Mouse (Mus musculus) embryo, embryonic 11.5 days (tissue): Measurements from ENCODE around the gene Cep295.
"Not testable (repeated sequence)": the region's sequence is repeated elsewhere in the genome, so short reads cannot be mapped to it uniquely, and the experiment has no call there.

ENCODE experiments used
- DNase-seq: peaks from one replicate; pipeline ENCODE4 v3.0.0-alpha.2; 2012; ENCODE audit warnings: low read depth, low spot score

The Cep295 gene

DNA sequence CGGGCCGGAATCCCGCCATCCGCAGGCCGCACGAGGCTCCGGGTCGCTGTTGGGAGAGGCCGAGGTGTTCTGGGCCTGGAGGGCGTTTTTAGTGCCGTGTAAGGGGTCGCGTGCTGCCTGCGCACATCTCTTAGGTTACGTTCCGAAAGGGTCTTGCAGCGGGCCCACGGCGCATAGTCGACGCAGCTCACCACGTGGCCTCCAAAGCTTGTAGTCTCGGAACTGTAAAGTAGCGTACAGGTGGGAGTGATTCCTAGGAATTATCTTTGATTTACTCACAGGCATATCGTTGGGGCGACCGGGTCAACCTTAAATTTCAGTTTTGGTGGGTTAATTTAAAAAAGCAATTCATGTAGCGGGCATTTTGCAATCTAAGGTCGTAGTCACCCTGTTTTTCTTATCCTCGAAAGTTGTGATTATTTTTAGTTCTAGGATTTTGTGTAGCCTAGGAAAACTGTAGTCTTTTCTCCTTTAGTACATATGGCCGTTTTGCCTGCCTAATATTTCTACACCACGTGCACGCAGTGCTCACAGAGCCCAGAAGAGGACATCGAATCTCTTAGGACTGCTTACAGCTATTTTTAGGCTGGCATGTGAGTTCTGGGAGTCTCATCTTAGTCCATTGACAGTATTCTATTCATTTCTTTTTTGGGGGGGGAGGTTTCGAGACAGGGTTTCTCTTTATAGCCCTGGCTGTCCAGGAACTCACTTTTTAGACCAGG lies 51.0 kb downstream of the Cep295 start, which contains the start of gene 4931406C07Rik:
TSS of gene 4931406C07Rik (minus strand) at position 51 of the 722 bp plus-strand sequence.
- no peak for DNase-seq

DNA sequence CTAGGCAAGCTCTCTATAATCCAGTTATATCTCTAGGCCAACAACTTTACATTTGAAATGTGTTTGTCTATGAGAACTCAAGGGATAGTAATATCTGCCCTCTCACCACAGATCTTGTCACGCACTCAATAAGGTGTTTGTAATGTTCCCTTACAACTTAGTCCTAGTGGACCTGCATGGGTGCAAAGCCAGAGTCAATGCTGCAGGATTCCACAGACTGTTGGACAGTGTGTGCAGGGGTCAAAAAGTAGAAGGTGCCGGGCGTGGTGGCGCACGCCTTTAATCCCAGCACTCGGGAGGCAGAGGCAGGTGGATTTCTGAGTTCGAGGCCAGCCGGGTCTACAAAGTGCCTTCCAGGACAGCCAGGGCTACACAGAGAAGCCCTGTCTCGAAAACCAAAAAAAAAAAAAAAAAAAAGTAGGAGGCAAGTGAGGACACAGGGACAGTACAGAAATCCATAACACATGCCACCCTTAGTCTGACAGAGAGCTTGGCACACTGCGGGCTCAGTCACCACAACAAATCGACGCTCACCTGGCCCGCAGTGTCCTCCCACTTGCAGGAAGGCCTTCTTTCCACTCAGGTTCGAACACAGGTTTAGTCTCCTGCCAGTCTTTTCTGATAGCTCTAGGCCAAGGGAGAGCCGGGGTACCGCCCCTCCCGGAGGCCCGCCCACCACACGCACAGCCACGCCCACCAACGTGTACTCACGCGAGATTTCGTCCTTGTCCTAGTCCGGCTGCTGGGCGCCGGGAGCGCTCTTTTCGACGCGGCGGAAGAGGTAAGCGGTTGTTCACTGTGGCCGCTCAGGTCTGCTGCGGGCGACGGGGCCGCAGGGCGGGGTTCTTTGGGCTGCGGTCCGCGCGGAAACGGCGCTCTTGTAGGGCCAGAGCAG lies 51.8 kb downstream of the Cep295 start, which contains the start of gene Taf1d:
TSS of gene Taf1d (plus strand) at position 712 of the 895 bp plus-strand sequence.
- DNase-seq: peak; percentile 93

DNA sequence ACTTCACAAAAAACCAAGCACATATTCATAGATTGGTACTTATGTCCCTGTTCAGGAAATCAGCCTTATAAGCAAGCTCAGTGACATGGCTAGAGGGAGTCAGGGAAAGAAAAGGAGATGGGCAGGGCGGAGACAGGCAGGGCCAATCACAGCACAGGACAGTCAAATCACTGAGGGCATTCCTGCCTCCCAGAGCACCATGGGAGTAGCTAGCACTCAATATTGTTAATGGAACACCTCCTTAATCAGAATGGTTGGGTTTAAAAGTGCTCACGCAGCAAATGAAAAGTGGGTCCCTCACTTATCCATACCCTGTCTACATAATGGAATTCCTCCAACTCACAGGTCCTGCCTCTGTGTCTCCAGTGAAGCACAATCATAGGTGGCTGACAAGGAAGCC lies 54.7 kb downstream of the Cep295 start:
- DNase-seq: no peak

DNA sequence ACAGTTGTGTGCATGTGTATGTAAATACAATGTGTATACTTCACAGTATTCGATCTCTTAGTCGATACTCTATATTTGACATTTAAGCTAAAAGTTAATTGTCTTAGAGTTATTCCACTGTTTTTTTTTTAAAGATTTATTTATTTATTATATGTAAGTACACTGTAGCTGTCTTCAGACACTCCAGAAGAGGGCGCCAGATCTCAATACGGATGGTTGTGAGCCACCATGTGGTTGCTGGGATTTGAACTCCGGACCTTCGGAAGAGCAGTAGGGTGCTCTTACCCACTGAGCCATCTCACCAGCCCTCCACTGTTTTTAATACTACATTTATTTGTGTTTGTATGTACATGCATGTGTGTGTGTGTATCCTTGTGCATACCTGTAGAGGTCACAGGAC lies 55.6 kb downstream of the Cep295 start:
- not testable (repeated sequence) for DNase-seq

DNA sequence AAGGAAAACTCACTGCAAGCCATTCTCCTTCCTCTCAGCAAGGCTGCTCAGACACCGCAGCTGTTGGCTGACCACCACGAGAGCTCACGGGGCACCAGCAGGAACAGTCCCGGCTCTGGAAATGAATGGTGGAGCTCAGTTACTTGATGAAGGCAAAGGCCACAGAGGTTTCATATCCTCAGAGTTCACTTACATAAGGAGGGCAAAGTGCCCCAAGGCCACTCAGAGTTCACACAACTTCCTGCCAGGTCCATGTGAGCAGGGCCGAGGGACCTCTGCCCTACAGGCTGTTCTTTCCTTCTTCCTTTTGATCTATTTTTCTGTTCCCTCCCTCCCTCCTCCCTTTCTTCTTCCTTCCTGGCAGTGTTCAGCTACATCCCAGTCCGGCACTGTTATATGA lies 56.2 kb downstream of the Cep295 start:
- DNase-seq: no peak

DNA sequence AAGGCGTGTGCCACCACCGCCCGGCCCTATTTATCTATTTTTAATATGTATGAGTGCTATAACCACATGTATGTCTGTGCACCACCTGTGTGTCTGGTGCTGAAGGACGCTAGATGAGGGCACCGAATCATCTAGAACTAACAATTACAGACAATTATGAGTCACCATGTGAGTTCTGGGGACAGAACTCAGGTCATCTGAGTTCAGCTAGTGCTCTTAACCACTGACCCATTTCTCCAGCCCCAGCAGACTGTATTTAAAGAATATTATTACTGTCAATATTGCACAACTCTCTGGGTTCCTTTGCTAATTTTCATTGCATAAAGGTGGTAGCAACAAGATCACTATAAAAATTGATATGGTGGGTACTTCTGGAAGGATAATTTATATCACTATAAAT lies 57.5 kb downstream of the Cep295 start:
- DNase-seq: no peak

DNA sequence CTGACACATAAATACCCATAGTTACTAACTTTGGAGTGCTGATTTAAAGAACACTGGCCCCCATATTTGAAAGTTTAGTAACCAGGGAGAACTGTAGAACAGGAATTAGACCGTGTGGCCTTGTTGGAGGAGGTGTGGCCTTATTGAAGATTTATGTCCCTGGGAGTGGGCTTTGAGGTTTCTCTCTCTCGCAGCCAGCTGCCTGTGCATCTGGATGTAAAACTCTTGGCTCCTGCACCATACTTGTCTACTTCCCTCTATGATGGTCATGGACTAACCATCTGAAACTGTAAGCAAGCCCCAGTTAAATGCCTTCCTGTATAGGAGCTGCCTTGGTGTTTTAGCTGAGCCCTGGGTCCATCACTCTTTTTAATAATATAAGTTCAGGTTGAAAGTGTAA lies 59.1 kb downstream of the Cep295 start:
- DNase-seq: no peak

DNA sequence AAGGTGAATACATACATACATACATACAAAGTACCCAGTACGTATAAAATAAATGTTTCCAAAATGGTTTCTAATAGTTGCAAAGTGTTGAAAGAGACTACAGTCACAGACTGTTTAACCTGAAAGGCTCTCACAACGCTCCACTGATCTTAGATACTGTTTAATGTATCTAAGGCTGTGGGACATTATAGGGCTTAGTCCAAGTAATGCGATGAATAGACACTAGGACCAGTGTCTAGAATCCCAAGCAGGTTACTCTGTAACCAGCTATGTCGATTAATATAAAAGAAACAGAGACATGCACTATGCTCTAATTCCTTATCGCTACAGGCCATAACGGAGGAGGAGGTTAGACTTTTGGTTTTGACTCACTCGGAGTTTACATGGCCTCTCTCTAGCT lies 60.5 kb downstream of the Cep295 start:
- DNase-seq: no peak

DNA sequence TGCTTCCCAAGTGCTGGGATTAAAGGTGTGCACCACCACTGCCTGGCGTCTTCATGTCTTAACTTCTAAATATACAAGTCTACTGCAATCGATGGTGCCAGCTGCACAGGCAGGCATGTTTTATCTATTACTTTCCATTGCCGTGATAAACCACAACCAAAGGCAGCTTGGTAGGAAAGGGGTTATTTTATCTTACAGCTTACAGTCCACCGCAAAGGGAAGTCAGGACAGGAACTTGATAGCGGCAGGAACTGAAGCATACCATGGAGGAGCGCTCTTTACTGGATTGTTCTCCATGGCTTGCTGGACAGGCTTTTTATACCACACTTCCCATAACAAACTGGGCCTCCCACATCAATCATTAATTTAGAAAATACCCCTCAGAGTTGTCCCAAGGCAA lies 68.3 kb downstream of the Cep295 start:
- DNase-seq: no peak

DNA sequence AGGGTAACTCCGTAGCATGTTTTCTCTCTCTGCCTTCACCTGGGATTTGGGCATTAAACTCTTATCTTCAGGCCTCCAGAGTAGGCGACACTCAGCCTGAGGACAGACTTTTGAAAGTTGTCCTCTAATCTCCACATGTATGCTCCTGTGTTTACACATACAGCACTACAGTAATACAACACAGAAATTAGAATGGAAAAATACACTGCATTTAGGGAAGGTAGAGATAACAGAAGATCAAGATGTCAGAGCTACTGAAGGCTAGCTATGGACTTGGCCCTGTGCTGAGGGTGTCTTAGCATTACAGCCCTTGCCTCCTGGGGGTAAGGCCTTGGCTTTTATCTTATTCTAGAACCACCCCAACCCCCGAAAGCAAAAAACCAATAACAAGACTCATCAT lies 69.2 kb downstream of the Cep295 start:
- DNase-seq: no peak

DNA sequence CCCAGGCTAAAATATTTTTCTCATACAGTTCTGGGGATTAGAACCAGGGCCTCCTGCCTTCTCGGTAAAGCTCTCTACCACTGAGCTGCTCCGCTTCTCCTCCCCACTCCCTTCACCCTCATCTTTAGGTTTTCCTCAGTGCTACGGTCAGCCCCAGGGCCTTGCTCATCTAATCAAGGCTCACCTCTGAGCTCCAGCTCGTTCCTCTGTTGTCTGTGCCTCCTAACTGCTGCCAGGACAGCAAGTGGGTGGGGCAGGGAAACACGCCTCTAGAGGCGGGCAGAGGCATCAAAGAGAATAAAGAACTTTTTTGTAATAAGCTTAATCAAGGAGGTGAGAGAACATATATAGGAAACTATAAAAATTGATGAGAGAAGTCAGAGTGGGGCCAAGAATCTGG lies 69.7 kb downstream of the Cep295 start:
- DNase-seq: no peak

DNA sequence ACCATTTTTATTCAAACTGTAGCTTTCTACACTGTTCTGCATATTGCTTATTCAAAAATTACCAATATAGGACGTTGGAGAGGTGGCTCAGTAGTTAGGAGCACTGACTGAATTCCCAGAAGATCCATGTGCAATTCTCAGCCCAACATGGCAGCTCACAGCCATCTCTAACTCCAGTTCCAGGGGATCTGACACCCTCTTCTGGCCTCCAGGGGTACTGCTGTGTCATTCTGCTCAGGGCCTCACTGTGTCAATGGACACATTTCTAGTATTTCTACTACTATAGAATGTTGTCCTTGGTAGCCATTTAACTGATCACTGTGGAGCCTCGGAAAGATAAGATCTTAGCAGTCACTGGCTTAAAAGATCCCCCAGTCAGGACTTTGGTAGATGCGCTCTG lies 72.1 kb downstream of the Cep295 start:
- no peak for DNase-seq

DNA sequence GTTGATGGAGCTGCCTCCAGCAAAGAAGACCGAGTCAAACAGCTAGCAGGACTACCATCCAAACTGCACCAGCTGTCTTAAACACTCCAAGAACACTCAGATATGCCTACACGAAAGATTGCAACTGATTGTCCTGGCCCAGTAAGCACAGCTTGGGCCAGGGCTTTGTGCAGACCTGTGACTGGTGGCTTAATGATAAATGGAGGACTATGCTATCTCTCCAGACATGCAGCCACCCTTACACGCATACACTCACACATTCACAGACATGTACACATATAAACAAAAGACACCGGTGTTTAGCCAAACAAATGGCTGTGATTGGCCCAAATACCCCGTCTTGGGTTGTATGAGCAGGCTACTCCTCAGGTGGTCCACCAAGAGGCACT lies 77.1 kb downstream of the Cep295 start:
- DNase-seq: no peak

DNA sequence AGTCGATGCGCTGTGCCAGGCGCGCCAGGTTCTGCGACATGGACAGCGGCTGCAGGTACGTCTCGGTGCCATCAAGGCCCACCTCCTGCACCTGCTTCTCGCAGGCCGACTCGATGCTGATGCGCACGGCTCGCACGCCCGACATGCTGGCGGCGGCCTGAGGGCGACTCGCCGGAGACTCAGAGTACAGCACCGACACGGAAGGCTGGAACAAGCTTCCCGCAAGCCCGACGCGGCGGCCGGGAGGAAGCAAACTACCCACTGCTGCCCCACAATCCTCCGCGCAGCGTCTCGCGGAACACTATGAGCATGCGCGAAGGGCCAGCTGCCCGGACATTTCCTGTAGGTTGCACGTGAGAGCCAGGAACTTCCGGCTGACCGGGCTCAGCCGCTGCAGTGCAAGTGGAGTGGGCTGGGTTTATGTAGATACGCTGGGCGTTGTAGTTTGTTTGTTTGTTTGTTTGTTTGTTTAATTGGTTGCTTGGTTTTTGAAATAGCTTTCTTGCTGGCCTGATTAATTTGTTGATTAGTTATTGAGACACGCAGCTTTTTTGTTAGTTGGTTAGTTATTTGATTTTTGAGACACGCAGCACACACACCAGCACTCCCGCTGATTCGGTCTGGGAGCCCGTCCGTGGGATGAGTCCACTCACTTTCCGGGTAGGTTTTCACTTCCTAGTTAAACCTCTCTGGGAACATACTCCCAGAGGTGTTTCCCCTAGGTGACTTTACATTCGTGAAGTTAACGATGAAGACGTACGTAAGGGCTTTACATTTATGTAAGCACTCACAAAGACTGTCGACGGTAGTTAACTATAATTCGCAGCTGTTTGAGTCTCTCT lies 77.7 kb downstream of the Cep295 start, which contains the start of gene Med17:
TSS of gene Med17 (minus strand) at position 283 of the 842 bp plus-strand sequence.
- DNase-seq: peak; percentile 91

DNA sequence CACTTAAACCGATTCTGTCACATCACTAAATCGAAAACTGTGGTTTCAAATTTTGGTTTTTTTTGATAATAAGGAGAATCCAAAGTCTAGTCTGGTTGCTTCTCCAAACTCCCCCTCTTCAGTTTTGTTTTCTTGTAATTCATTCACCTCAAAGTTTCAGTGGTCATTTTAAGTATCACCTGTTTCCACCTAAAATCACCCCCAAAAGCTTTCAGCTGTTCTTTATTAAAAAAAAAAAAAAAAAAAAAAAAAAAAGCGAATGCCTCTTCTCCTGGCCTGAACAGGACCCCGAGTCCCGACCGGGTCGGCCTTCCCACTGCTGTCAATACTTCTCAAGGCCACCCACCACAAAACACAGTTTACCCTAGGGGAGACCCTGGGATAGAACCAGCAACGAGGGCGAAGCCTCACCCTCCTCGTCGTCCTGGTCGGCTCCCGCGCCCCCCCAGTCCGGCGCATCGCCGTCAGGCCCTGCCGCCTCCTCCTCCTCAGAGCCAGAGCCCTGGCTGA lies 78.4 kb downstream of the Cep295 start:
- DNase-seq: no peak

DNA sequence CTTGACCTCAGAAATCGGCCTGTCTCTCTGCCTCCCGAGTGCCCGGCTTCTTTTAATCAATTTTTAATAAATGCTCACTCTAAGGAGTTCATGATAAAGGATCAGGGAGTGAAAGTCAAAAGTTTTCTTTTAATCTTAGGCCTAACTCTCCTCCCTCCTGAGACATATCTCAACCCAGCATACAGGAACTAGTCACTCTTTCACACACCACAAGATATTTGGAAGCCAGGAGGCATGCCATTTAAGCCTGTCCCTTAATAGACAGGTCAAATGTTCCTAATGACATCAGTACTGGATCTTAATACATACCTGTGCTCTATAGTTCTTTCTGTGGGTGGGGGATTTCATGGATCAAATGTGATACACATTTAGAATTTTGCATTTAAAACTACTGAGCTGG lies 79.2 kb downstream of the Cep295 start:
- no peak for DNase-seq

DNA sequence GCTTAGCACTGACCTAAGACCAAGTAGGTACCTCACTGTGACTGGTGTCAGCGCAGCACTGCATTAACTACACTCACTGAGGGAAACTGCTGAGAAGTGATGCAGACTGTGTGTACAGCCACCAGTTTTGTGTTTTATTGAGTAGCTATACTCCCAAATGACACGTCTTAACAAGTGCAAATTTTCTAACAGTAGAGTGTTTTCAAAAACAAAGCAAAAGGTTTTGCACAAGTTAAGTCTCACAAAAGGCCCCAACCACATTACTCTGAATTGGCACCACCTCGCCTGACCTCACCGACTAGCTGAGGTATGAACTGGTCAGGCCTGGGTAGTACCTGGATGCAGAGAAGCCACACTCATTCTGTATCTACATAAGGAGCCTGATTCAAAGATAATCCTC lies 80.7 kb downstream of the Cep295 start:
- no peak for DNase-seq

DNA sequence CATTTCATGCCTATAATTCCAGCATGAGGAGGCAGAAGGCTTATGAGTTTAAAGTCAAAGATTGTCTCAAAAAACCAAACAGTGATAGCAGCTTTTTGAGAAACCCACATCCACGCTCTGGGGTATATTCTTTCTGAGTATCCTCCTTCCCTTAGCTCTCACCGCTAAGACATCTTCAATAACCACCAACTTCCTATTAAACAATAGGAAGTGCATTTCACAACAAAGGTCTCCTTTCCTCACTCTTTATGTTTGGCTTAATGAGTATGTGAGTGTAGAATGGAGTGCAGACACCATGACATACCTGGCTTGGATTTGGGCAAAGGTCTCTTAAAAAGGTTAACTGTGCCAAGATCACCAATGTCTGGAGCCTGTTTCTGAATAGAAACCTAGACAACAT lies 83.6 kb downstream of the Cep295 start:
- DNase-seq: no peak
